Mouse (Mus musculus): ENCODE results near the gene Rnf222.

- no peak for TF ChIP-seq CTCF (IDR thresholded peaks at IDR 0.05; ENCODE audit: extremely low read depth, insufficient read depth, insufficient read length, insufficient replicate concordance)
- no peak for TF ChIP-seq POLR2A (IDR thresholded peaks at IDR 0.05; ENCODE audit: low read depth, low read length)
These were observed 23.3 kb downstream of the Rnf222 start for GRCm38 (mm10) chr11:68911531-68912177.

Measured in spleen, adult 2 months (tissue).